Mouse (Mus musculus): ENCODE measurements around the gene Abraxas2.

- TF ChIP-seq USF1 (IDR thresholded peaks at IDR 0.05; ENCODE audit: low read depth) (no peak), CTCF (IDR thresholded peaks at IDR 0.05; ENCODE audit: control insufficient read depth, insufficient read depth, insufficient read length) (no peak), CEBPB (IDR thresholded peaks at IDR 0.05; ENCODE audit: low read depth) (no peak), MYOD1 (IDR thresholded peaks at IDR 0.05; ENCODE audit: control insufficient read depth, insufficient read length, low read depth) (no peak), MAX (IDR thresholded peaks at IDR 0.05) (no peak)
Observed at GRCm38 (mm10) chr7:132921971-132922370, 62.9 kb downstream of the Abraxas2 start.
